Mouse (Mus musculus) liver, postnatal 0 days (tissue): Measurements from ENCODE around the gene Bicc1.
A peak's percentile ranks its signal among the peaks of the same experiment; 100 is the strongest.

Source experiments
- CTCF ChIP-seq: sonication (generic); IDR thresholded peaks from 2 replicates; pipeline ENCODE4 v1.5.1; 2016; ENCODE audit warnings: antibody characterized with exemption, low read depth
- EP300 ChIP-seq: IDR thresholded peaks from 2 replicates; pipeline ENCODE4 v1.6.1; 2016; ENCODE audit warnings: antibody characterized with exemption, low read depth, mild to moderate bottlenecking

DNA sequence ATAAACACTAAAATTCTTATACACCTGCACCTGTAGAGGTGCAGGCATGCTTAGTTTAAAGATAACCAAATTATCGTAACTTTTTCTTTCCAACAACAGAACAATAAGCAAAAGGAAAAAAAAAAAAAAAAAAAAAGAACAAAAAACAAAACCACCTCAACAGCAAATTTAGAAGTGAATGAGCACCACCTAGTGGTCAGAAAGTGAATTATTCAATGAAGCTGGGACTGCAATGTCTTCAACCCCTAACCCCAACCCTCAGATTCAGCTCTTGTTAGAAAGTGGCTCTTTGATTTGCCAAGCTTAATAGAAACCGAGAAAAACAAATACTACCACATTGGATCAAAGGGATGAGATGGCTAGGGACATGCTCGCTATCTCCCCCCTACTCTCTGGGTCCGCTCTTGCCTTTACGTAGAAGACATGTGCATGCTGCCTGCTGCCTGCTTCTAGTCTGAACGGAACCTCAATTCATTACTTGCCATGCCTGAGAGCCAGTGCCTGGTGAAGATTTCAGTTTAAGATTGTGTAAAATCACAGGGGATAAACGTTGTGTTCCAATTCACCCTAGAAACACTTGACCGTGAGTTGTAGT is 195.8 kb downstream of the Bicc1 start:
- TF ChIP-seq CTCF (peak; percentile 66), EP300 (no peak)
